Mouse (Mus musculus) midbrain, embryonic 10.5 days (tissue): ENCODE data around the gene Ccdc114. TPM values are rescaled to one million over a fixed set of nuclear protein-coding genes. Genes with fewer than 3 reads are reported as not detected.
A peak's percentile ranks its signal among the peaks of the same experiment; 100 is the strongest.
"Not testable (repeated sequence)": the region's sequence is repeated elsewhere in the genome, so short reads cannot be mapped to it uniquely, and the experiment has no call there.

Source experiments
- DNase-seq: peaks from one replicate; pipeline ENCODE4 v3.0.0-alpha.2; 2017; ENCODE audit warnings: low spot score
- H3K27ac ChIP-seq: fragments of 300-500 bp; sonication (generic); replicated peaks from 2 replicates; pipeline ENCODE4 v1.5.1; 2016; ENCODE audit warnings: mild to moderate bottlenecking
- H3K27me3 ChIP-seq: fragments of 300-500 bp; sonication (generic); 2 replicates; pipeline ENCODE4 v1.6.1; 2016; ENCODE audit warnings: low read depth, mild to moderate bottlenecking; ENCODE audit not compliant: poor library complexity, severe bottlenecking
- H3K36me3 ChIP-seq: fragments of 300-500 bp; sonication (generic); 2 replicates; pipeline ENCODE4 v1.6.1; 2016; ENCODE audit warnings: mild to moderate bottlenecking, moderate library complexity
- H3K4me1 ChIP-seq: fragments of 300-500 bp; sonication (generic); 2 replicates; pipeline ENCODE4 v1.6.1; 2016
- H3K4me3 ChIP-seq: fragments of 300-500 bp; sonication (generic); 2 replicates; pipeline ENCODE4 v1.5.1; 2016; ENCODE audit warnings: mild to moderate bottlenecking, moderate library complexity
- H3K9me3 ChIP-seq: fragments of 300-500 bp; sonication (generic); replicated peaks from 2 replicates; pipeline ENCODE4 v1.6.1; 2016; ENCODE audit warnings: mild to moderate bottlenecking
- whole genome bisulfite sequencing: fragments of 180-500 bp; shearing (Covaris S2); methylation state at CpG from one replicate; pipeline ENCODE4 v1.1.7; 2016; 5-methylcytosine and 5-hydroxymethylcytosine counted together
- polyA plus RNA-seq: library from polyadenylated mRNA; unstranded; fragments of >200 nt; fragmentation: Nextera tagmentation; extraction: Ambion mirVana; gene quantifications from 2 replicates; pipeline ENCODE4 v1.2.1, GENCODE M21; 2016

Ccdc114 gene
- polyA plus RNA-seq = 4.8 and 5.3 TPM in 2 replicates

DNA sequence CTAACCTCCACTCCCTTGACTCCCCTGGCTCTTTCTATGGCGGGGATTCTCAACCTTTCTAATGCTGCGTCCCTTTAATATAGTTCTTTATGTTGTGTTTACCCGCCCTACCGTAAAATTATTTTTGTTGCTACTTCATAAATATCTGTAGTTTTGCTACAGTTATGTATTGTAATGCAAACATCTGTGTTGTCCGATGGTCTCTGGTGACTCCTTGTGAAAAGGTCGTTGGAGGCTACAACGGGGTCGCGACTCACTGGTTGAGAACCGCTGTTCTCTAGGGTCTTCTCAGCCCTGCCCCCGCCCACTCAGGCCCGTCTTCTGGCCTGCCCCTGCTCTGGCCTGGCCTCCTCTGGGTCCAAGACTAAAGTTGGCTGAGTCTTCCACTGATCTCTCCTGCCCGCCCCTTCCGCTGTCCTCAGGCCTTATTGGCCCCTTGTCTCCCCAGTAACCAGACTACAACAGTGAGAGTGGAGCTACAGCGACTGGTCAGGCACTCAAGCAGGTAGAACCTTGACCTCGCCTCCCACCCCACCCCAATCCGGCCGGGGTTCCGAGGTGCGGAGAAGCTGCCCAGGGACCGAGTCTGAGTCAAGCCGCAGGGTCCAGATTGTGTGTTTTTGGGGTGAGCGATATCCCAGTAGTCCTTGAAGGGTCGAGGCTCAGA lies at the start of gene Ccdc114:
TSS of gene Ccdc114 (plus strand) at position 311 of the 667 bp plus-strand sequence.
- Histone ChIP-seq H3K9me3 (0 out of 2 replicates have a peak, but pooled peaks cover 2% of the 10 kb centered on the region), H3K36me3 (no peaks in the 10 kb centered on the region; the same call in 1 of the 2 replicates), H3K27me3 (peaks cover 53% of the 10 kb centered on the region), H3K4me1 (peaks cover 40% of the 10 kb centered on the region), H3K4me3 (peak within 1 kb of the TSS; percentile 55), H3K27ac (peak within 1 kb of the TSS; percentile 85)
- WGBS = 5% methylated on average over 24 of the region's 24 CpGs
- peak; percentile 68 for DNase-seq

DNA sequence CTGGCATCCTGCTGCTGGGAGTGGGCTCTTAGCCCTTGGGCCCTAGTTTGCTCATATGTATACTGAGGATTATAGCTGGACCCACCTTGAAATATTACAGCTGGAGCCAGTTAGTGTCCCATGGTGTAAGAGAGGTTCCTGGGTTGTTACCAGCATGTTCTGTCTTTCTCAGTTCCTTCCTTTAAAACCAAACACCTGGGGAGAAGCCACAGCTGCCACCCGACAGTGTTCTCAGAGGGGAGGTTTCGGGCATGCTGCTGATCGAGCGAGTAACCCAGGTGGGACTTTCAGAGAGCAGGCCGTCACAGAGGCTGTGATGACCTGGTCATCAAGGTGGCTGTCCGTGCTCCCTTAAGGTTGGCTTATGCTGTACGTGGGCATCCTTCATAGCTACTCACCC lies 47.0 kb upstream of the Ccdc114 start:
- WGBS = 97% methylated on average over 7 of the region's 7 CpGs
- H3K27ac ChIP-seq = no peak overlapping the region
- H3K36me3 ChIP-seq = peaks cover 80% of the 10 kb centered on the region
- H3K9me3 ChIP-seq = no peaks in the 10 kb centered on the region
- H3K27me3 ChIP-seq = peaks cover 5% of the 10 kb centered on the region
- H3K4me1 ChIP-seq = peaks cover 20% of the 10 kb centered on the region
- DNase-seq = no peak
- H3K4me3 ChIP-seq = no peak overlapping the region

DNA sequence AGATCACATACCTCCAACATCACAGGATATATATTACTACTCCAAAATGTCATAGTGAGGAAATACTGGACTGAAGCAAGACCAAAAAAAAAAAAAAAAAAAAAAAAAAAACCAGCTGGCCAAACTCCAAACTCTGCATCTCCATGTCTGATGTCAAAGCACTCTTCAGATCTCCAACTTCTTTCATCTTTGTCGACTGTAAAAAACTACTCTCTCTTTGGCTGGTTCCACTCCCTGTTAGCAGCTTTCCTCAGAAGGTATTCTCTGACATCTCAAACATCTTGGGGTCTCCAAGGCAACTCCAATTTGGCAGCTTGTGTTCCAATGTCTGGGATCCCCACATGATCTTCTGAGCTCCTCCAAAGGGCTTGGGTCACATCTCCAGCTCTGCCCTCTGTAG lies 45.6 kb upstream of the Ccdc114 start, which contains the start of gene Grin2d:
TSS of gene Grin2d (minus strand) at position 101 of the 400 bp plus-strand sequence.
- H3K9me3 ChIP-seq, H3K4me3 ChIP-seq, H3K27me3 ChIP-seq, H3K27ac ChIP-seq, DNase-seq: not testable (repeated sequence)
- peaks cover 94% of the 10 kb centered on the region for H3K36me3 ChIP-seq
- WGBS = 100% methylated on average over 1 of the region's 1 CpGs
- H3K4me1 ChIP-seq = peaks cover 18% of the 10 kb centered on the region

DNA sequence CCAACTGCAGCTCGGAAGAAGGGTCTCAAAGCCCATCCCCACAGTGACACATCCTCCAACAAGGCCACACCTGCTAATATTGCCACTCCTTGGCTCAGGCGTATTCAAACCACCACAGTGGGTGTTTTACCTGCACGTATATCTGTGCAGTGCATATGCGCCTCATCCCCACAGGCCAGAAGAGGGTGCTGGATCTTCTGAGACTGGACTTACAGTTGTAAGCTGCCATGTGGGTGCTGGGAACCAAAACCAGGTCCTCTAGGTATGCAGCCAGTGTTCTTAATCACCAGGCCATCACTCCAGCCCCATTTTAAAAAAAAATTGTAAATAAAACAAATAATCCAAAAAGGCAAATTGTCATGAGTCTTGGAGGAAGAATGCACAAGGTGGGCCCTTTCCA lies 43.3 kb upstream of the Ccdc114 start:
- no peak overlapping the region for H3K27ac ChIP-seq
- no peak for DNase-seq
- H3K36me3 ChIP-seq = peaks cover 100% of the 10 kb centered on the region
- no peaks in the 10 kb centered on the region for H3K9me3 ChIP-seq
- no peak overlapping the region for H3K4me3 ChIP-seq
- H3K27me3 ChIP-seq = no peaks in the 10 kb centered on the region
- WGBS = 95% methylated on average over 4 of the region's 4 CpGs
- no peaks in the 10 kb centered on the region for H3K4me1 ChIP-seq

DNA sequence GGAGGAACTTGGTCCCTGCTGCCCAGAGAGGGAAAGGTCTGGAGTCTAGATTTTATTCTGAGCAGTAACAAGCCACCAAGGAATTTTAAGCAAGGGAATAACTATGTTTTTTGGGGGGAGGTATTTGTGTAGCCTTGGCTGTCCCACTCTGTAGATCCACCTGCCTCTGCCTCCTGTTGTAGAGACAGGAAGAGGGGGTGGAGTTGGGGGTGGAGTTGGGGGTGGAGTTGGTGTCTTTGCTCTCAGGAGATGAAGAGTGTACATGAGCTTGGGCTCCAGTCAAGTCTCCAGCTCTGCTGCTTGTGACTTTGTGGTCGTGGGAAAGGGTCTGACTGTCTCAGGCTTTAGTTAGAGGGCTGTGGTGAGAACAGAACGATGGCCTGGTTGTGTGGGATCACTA lies 42.9 kb upstream of the Ccdc114 start:
- WGBS = 93% methylated on average over 2 of the region's 2 CpGs
- Histone ChIP-seq H3K27ac (no peak overlapping the region), H3K9me3 (no peaks in the 10 kb centered on the region), H3K4me3 (no peak overlapping the region), H3K36me3 (peaks cover 98% of the 10 kb centered on the region), H3K4me1 (no peaks in the 10 kb centered on the region), H3K27me3 (no peaks in the 10 kb centered on the region)
- no peak for DNase-seq

DNA sequence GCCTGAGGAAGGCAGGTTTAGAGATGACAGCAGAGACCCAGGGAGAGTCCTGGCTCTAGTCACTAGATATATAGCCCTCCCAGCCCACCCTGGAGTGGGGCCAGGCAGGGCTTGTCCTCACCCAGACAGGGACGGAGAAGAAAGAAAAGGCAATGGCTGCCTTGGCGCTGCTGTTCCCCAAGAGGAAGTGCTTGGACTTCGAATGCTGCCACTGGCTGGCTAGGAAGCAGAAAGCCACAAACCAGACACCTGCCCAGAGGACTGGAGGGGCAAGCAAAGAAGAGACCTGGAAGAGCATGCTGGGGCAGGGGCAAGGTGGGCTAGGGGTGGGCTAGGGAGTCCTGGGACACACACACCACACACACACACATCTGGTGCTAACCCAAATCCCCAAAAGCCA lies 36.6 kb upstream of the Ccdc114 start:
- H3K27me3 ChIP-seq = no peaks in the 10 kb centered on the region
- H3K27ac ChIP-seq = no peak overlapping the region
- DNase-seq = no peak
- WGBS = 64% methylated on average over 3 of the region's 3 CpGs
- no peak overlapping the region for H3K4me3 ChIP-seq
- H3K4me1 ChIP-seq = no peaks in the 10 kb centered on the region
- peaks cover 36% of the 10 kb centered on the region for H3K36me3 ChIP-seq
- no peaks in the 10 kb centered on the region for H3K9me3 ChIP-seq

DNA sequence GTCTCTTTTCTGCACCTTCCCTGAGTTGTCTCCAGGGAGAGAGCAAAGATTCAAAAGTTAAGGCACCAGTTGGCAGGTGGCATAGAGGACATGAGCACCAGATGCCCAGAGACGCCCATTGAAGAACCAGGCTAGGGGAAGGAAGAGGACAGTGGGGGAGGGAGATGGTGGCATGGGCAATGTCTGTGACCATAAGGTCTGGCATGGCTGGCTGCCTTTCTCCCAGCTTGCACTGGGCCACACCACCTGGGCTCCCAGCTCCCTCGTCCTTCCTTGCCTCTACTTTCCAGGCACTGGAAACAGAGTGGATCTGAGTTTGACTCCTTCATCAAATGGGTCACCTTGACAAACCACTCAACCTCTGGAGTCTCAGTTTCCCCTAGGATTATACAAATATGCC lies 31.2 kb upstream of the Ccdc114 start:
- H3K27me3 ChIP-seq = peaks cover 10% of the 10 kb centered on the region
- no peaks in the 10 kb centered on the region for H3K9me3 ChIP-seq
- no peak overlapping the region for H3K4me3 ChIP-seq
- H3K27ac ChIP-seq = no peak overlapping the region
- WGBS = 94% methylated on average over 2 of the region's 2 CpGs
- no peaks in the 10 kb centered on the region for H3K36me3 ChIP-seq
- no peak for DNase-seq
- H3K4me1 ChIP-seq = peaks cover 12% of the 10 kb centered on the region

DNA sequence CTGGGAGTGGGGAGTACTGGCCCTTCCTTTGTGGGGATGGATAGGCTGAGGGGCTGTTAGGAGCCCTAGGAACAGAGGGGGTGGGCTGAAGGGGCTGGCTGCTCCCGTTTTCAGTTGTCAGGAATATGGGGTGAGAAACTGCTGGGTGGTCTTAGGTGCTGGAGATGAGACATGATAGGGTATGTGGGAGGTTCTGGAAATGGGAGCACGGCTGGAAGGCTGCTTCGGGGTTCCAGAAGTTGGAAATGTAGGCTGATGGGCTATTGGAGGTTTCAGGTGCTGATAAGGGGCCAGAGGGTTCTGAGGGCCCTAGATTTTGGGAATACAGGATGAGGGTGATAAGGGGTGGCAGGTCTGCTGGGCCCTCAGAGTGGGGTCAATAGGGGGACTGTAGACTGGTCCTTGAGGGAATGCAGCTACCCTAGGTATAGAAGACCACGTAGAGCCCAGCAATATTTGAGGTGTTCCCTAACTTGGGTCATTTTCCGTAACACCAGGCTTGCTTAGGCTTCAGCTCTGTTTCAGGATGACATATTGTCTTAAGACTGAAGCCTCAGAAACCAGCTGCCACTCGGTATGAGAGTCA lies 27.8 kb upstream of the Ccdc114 start:
- Histone ChIP-seq H3K27me3 (peaks cover 10% of the 10 kb centered on the region), H3K36me3 (no peaks in the 10 kb centered on the region), H3K4me3 (peak overlapping the region; percentile 64), H3K27ac (peak overlapping the region; percentile 81), H3K4me1 (peaks cover 17% of the 10 kb centered on the region), H3K9me3 (no peaks in the 10 kb centered on the region)
- no peak for DNase-seq
- 76% methylated on average over 6 of the region's 6 CpGs for WGBS

DNA sequence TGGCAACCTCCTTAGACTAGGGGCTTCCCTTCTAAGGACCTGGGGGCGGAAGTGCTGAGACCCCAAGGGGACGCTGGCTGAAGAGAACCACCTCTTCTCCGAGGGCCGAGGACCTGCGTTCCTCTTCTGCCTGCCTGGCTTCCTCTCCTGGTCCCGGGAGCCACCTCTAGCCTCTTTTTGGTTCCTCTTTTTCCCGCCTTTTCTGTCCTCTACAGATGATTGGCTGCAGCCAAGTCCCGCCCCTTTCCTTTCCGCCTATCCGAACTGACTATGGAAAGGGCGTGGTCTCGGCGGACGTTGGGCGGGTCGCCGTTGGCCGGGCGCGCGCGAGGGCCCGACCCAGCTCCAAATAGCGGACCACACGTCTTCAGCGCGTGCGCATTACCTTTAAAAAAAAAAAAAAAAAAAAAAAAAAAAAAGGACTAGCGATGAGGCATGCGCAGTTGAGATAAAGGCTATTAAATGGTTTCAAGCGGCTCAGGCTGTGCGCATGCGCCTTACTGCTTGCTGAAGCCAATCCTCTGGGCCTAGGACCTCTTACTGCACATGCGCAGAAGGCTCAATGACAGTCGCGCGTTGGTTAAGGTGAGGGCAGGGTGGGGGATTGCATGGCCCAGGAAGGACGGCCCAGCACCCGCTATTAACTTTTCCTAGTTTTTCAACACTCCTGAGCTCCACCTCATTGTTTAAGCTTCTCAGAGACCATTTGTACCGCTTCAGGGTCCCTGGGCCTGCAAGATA lies 27.2 kb upstream of the Ccdc114 start, which contains the start of the genes Syngr4 and Tmem143:
TSS of gene Syngr4 (minus strand) at position 198 of the 741 bp plus-strand sequence.
TSS of gene Tmem143 (plus strand) at position 425 of the 741 bp plus-strand sequence.
- 1% methylated on average over 40 of the region's 40 CpGs for WGBS
- peak within 1 kb of the TSS; percentile 88 for H3K27ac ChIP-seq
- peaks cover 17% of the 10 kb centered on the region for H3K4me1 ChIP-seq
- no peaks in the 10 kb centered on the region for H3K9me3 ChIP-seq
- peak; percentile 95 for DNase-seq
- no peaks in the 10 kb centered on the region for H3K36me3 ChIP-seq
- peaks cover 10% of the 10 kb centered on the region for H3K27me3 ChIP-seq
- H3K4me3 ChIP-seq = peak within 1 kb of the TSS; percentile 64

DNA sequence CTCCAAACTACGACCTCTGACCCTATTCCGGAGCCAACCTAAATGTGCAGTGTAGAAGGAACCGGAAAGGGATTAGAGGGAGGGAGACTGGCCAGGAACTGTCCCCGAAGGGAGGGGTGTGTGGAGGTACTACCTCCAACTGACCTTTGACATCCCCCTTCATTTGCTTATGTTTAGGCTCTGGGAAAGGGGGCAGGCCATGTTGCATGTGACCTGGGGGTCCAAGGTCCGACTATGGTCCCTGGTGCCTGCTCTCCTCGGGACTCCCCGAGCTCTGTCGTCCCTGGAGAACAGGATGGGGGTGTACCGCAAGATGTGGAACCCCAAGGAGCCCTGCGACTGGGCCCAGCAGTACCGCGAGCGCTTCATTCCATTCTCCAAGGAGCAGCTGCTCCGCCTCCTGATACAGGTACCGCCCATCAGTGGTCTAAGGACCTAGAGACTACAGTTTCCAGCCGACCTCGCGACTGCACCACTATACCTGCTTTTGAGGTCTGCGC lies 26.6 kb upstream of the Ccdc114 start:
- H3K4me1 ChIP-seq = peaks cover 17% of the 10 kb centered on the region

DNA sequence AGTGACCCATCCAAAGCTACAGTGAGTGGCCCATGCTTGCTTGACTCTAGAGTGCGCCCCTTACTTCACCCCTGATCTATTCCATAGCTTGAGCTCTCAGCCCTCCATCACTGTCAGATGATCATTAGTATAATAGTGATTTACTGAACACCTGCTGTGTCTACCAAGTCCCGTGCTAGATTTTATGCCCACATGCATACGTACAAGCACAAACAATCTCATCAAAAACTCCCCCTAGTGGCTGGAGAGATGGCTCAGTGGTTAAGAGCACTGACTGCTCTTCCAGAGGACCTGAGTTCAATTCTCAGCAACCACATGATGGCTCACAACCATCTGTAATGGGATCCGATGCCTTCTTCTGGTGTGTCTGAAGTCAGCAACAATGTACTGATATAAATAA lies 25.7 kb upstream of the Ccdc114 start:
- not testable (repeated sequence) for H3K9me3 ChIP-seq, DNase-seq, H3K36me3 ChIP-seq, H3K27ac ChIP-seq
- H3K4me1 ChIP-seq = peaks cover 17% of the 10 kb centered on the region
- peak overlapping the region; percentile 64 for H3K4me3 ChIP-seq
- 60% methylated on average over 4 of the region's 4 CpGs for WGBS
- peaks cover 10% of the 10 kb centered on the region for H3K27me3 ChIP-seq

More for the DNA sequence above, 26.6 kb upstream of the Ccdc114 start:
- peak overlapping the region; percentile 64 for H3K4me3 ChIP-seq
- H3K27ac ChIP-seq = peak overlapping the region; percentile 88
- no peaks in the 10 kb centered on the region for H3K36me3 ChIP-seq
- WGBS = 2% methylated on average over 19 of the region's 19 CpGs
- DNase-seq = no peak
- no peaks in the 10 kb centered on the region for H3K9me3 ChIP-seq
- peaks cover 10% of the 10 kb centered on the region for H3K27me3 ChIP-seq

DNA sequence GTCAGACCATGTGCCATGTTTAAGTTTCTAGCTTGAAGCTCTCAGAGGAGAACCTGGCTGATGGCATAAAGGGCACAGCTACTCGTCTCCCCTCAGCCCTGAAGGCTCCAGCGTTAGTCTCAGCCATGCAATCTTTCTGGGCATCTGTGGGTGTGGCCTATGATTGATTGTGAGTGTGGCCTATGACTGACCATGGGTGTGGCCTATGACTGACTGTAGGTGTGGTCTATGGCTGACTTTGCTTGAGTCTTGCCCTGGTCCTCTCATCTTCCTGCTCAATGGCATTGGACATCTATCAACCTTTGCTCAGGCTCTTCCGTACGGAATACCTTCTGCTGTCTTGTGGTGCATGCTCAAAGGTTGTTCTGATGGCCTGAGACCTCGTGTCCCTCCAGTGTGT lies 22.3 kb upstream of the Ccdc114 start:
- whole genome bisulfite sequencing = 61% methylated on average over 5 of the region's 5 CpGs
- DNase-seq = no peak

More for the DNA sequence above, 22.3 kb upstream of the Ccdc114 start:
- H3K27ac ChIP-seq = no peak overlapping the region
- no peaks in the 10 kb centered on the region for H3K27me3 ChIP-seq
- H3K4me3 ChIP-seq = no peak overlapping the region
- H3K9me3 ChIP-seq = 0 out of 2 replicates have a peak, but pooled peaks cover 4% of the 10 kb centered on the region
- no peaks in the 10 kb centered on the region for H3K36me3 ChIP-seq
- H3K4me1 ChIP-seq = peaks cover 13% of the 10 kb centered on the region
